Mouse (Mus musculus): Measurements from ENCODE around the gene Gpr85.

DNA sequence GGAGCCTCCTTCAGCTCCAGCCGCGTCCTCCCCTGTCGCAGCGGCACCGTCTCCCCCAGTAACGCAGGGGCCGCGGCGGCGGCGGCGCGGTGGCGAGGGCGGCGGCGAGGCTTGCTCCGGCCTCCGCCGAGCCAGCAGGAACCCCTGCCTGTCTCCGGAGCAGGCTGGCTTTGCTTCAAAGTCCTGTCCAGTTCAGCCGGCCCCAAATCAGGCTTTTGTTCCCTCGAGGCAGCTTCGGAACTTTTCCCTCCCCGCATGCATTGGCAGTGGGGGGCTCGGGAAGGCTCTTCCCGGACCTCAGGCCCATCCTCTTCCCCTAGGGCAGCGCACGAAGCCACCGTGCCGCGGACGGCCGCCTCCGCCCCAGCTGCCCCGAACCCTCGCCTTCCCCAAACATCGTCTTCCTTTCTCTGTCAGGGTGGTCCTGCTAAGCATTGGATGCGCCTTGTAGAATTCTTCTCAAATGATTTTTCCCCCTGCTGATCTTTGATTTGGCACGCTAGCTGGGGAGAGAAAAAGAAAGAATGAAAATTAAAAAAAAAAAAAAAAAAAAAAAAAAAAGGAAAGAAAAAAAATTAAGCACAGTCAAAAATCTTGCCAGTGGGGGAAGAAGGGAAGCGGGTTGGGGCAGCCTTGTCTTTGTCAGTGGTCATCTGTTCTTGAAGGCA is 931 bp downstream of the Gpr85 start:
- no peak for TF ChIP-seq EP300 (optimal IDR thresholded peaks at IDR 0.05)
- TF ChIP-seq CTCF (IDR thresholded peaks at IDR 0.05; ENCODE audit: low read depth), result no peak

Data from stomach, postnatal 0 days (tissue).